ENCODE assay signal across 12 mouse cellular contexts in the genomic region with DNA sequence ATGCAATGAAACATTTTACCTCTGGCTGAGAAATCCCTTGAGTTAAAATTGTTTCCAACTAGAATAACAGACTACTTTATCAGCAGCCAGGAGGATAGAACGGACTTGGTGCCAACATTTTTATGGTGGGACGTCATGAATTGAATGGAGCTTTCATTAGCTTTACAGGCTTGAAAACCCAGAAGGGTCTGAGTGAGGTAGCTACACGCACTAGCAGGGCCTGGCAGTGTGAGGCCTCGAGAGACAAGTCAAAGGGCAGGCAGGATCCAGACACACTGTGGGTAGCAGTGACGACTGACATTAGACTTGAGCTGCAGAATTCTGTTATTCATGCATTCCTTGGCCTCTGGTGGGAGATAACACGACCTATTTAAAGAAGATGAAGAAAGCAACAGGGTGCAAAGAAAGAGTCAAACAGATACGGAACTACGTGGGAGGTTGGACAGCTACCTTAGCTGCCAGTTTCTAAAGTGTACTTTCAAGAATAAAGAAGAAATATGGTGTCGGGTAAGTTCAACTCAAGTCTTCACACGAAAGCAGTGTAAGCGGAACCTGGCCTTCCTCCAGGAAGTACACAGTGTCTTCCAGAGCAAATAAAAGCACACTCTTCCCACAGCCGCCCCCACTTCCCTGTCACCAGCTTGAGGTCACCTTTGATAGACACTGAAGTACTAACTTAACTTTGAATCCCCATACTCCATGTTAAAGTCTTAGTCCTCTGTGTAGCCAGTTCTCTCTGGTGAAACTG. TPM values are rescaled to one million over a fixed set of nuclear protein-coding genes. Genes with fewer than 3 reads are reported as not detected.
DNase-seq lines count a peak whose midpoint lies in the region; ATAC-seq and TF ChIP-seq lines count a peak whose summit lies in the region.
"Had no signal": no experiment of that assay in that cellular context is flagged by ENCODE, and none has a peak within 500 bp of the region (broad histone marks: within the 10 kb centered on the region; RNA-seq: fewer than 3 reads in every experiment).

No protein-coding gene starts in this region.

- peak; percentile 30 for DNase-seq in adrenal gland, postnatal 14 days
- DNase-seq in adrenal gland, adult 8-10 months = no peak
- no peak for DNase-seq in lung, adult 2 months
- peak; percentile 71 for DNase-seq in heart, postnatal 4 days
- peak; percentile 60 for DNase-seq in testis, postnatal 10 days (ENCODE audit: low spot score)
- DNase-seq: right cerebral cortex, adult 18-20 months had no signal

- H3K27ac ChIP-seq in lung, embryonic 15.5 days = peak overlapping the region; percentile 18; the same call in 1 of the 2 replicates
- H3K27ac ChIP-seq: embryonic facial prominence, embryonic 12.5 days; hindbrain, embryonic 15.5 days; midbrain, embryonic 15.5 days had no signal

- peak; percentile 61; the same call in 1 of the 2 replicates for ATAC-seq in lung, embryonic 15.5 days (ENCODE audit: borderline replicate concordance, extremely low read depth, low FRiP score, low TSS enrichment)
- no peak for ATAC-seq in megakaryocyte progenitor cell, adult 5-6 weeks (replicated peaks; ENCODE audit: poor library complexity)
- no peak for ATAC-seq in erythroblast, adult 5-6 weeks (replicated peaks; ENCODE audit: low FRiP score, poor library complexity, severe bottlenecking)
- ATAC-seq: midbrain, embryonic 15.5 days had no signal

- H3K4me1 ChIP-seq in lung, embryonic 15.5 days = peaks cover 15% of the 10 kb centered on the region
- H3K4me1 ChIP-seq in lung, adult 2 months (ENCODE audit: control insufficient read depth, insufficient read depth, low read length) = 0 out of 2 replicates have a peak, but pooled peaks cover 2% of the 10 kb centered on the region
- H3K4me1 ChIP-seq: embryonic facial prominence, embryonic 12.5 days had no signal

- TF ChIP-seq CTCF in lung, adult 2 months (IDR thresholded peaks at IDR 0.05; ENCODE audit: insufficient read depth, low read length) = no peak

- no peak for TF ChIP-seq POLR2A in lung, adult 2 months (IDR thresholded peaks at IDR 0.05; ENCODE audit: borderline replicate concordance, extremely low read depth, low read depth, low read length)

- 29% methylated on average over 12 of the region's 12 CpGs for WGBS in lung, embryonic 15.5 days
- 40% methylated on average over 12 of the region's 12 CpGs for WGBS in lung, adult 2 months

- no peak overlapping the region for H3K4me2 ChIP-seq in lung, embryonic 15.5 days
- H3K4me2 ChIP-seq: embryonic facial prominence, embryonic 12.5 days; hindbrain, embryonic 15.5 days; midbrain, embryonic 15.5 days had no signal

- no peak overlapping the region for H3K9ac ChIP-seq in lung, embryonic 15.5 days
- H3K9ac ChIP-seq: embryonic facial prominence, embryonic 12.5 days; hindbrain, embryonic 15.5 days; midbrain, embryonic 15.5 days had no signal

- H3K4me3 ChIP-seq in lung, embryonic 15.5 days = no peak overlapping the region
- H3K4me3 ChIP-seq in lung, adult 2 months (replicated peaks; ENCODE audit: extremely low read depth, low read depth, low read length) = no peak overlapping the region
- H3K4me3 ChIP-seq: embryonic facial prominence, embryonic 12.5 days; hindbrain, embryonic 15.5 days; midbrain, embryonic 15.5 days had no signal

- H3K36me3 ChIP-seq in lung, embryonic 15.5 days = no peaks in the 10 kb centered on the region
- H3K36me3 ChIP-seq: embryonic facial prominence, embryonic 12.5 days; hindbrain, embryonic 15.5 days; midbrain, embryonic 15.5 days had no signal

- H3K27me3 ChIP-seq in lung, embryonic 15.5 days = no peaks in the 10 kb centered on the region
- H3K27me3 ChIP-seq: embryonic facial prominence, embryonic 12.5 days; hindbrain, embryonic 15.5 days; midbrain, embryonic 15.5 days had no signal

- no peaks in the 10 kb centered on the region for H3K9me3 ChIP-seq in lung, embryonic 15.5 days
- H3K9me3 ChIP-seq: embryonic facial prominence, embryonic 12.5 days; hindbrain, embryonic 15.5 days; midbrain, embryonic 15.5 days had no signal

RNA-seq across cellular contexts. Expression of gene Acbd6, which starts 53.2 kb away (rescaled TPM):
- total RNA-seq in adrenal gland, postnatal 14 days (2021) = 73.9 and 82.1 TPM in 2 replicates
- 10 to 100 TPM; 63.0 to 79.8 (median 64.5) TPM for total RNA-seq in adrenal gland, adult 8-10 months (2022)
- polyA plus RNA-seq in lung, embryonic 15.5 days (2015; fragmentation: Nextera tagmentation; extraction: Ambion mirVana) = 70.8 and 73.6 TPM in 2 replicates
- polyA plus RNA-seq in lung, adult 2 months (2012; rRNA removed) = 73.4 and 164 TPM in 2 replicates
- total RNA-seq in heart, postnatal 4 days (2021) = 10 to 100 TPM; 66.1 to 67.6 TPM
- 48.5 and 52.6 TPM in 2 replicates for total RNA-seq in megakaryocyte progenitor cell, adult 5-6 weeks (2015)
- total RNA-seq in megakaryocyte progenitor cell, adult 5-6 weeks (2017) = 22.2 and 22.9 TPM in 2 replicates
- total RNA-seq in erythroblast, adult 5-6 weeks (2015; ENCODE audit: low replicate concordance) = 5.6 and 11.0 TPM in 2 replicates
- total RNA-seq in erythroblast, adult 5-6 weeks (2017; ENCODE audit: low replicate concordance) = 4.0 and 11.7 TPM in 2 replicates

Comparison
In these comparisons a context has a peak if more than half of its experiments do, and no peak if none do; other contexts are left out.
1. DNase-seq: peak in adrenal gland, postnatal 14 days (single experiment), heart, postnatal 4 days (single experiment) and testis, postnatal 10 days (single experiment); none in adrenal gland, adult 8-10 months (single experiment) and lung, adult 2 months (single experiment).